Mouse (Mus musculus) large intestine, adult 2 months (tissue): ENCODE measurements around the gene Zdhhc22. TPM values are rescaled to one million over a fixed set of nuclear protein-coding genes. Genes with fewer than 3 reads are reported as not detected.

Experiments
- DNase-seq: peaks from one replicate; pipeline ENCODE4 v3.0.0-alpha.2; 2012; ENCODE audit warnings: low read depth, low spot score
- WGBS: fragments of 180-500 bp; shearing (Covaris S2); methylation state at CpG from one replicate; pipeline ENCODE4 v1.1.7; 2018; 5-methylcytosine and 5-hydroxymethylcytosine counted together
- polyA plus RNA-seq: library from polyadenylated mRNA; depleted of rRNA; stranded (reverse); fragments of >200 nt; gene quantifications from 2 replicates; pipeline ENCODE4 v1.2.3, GENCODE M21; 2012

Gene Zdhhc22
- polyA plus RNA-seq, 1 experiment: not detected

GRCm38 (mm10) chr12:86968468-86969219 is 21.6 kb downstream of the Zdhhc22 start:
- WGBS: 78% methylated on average over 13 of the region's 13 CpGs
- DNase-seq: no peak

GRCm38 (mm10) chr12:86965237-86965799 is 24.9 kb downstream of the Zdhhc22 start:
- 86% methylated on average over 4 of the region's 4 CpGs for WGBS
- DNase-seq: no peak

- WGBS: 78% methylated on average over 16 of the region's 16 CpGs
- DNase-seq: no peak
Measured at GRCm38 (mm10) chr12:86964278-86965057, 25.8 kb downstream of the Zdhhc22 start.

- no peak for DNase-seq
- WGBS: 78% methylated on average over 11 of the region's 11 CpGs
Measured at GRCm38 (mm10) chr12:86961589-86962344, 28.5 kb downstream of the Zdhhc22 start.

- 94% methylated on average over 3 of the region's 3 CpGs for WGBS
- no peak for DNase-seq
Measured at GRCm38 (mm10) chr12:86960791-86961335, 29.4 kb downstream of the Zdhhc22 start.

- no peak for DNase-seq
- 93% methylated on average over 15 of the region's 15 CpGs for WGBS
Measured at GRCm38 (mm10) chr12:86960138-86960537, 30.1 kb downstream of the Zdhhc22 start.

GRCm38 (mm10) chr12:86959661-86960060 is 30.6 kb downstream of the Zdhhc22 start:
- DNase-seq: no peak
- WGBS: 96% methylated on average over 5 of the region's 5 CpGs

GRCm38 (mm10) chr12:86958558-86958957 is 31.7 kb downstream of the Zdhhc22 start:
- DNase-seq: no peak
- 85% methylated on average over 5 of the region's 5 CpGs for WGBS

- WGBS: 32% methylated on average over 2 of the region's 2 CpGs
Measured at GRCm38 (mm10) chr12:86955894-86956293, 34.3 kb downstream of the Zdhhc22 start.

GRCm38 (mm10) chr12:86952331-86952850 is 37.8 kb downstream of the Zdhhc22 start:
- 56% methylated on average over 10 of the region's 10 CpGs for WGBS
- DNase-seq: no peak

More at GRCm38 (mm10) chr12:86955894-86956293, 34.3 kb downstream of the Zdhhc22 start:
- DNase-seq: no peak

- DNase-seq: no peak
- WGBS: 74% methylated on average over 3 of the region's 3 CpGs
Measured at GRCm38 (mm10) chr12:86950961-86951360, 39.3 kb downstream of the Zdhhc22 start.

GRCm38 (mm10) chr12:86950161-86950960 is 39.9 kb downstream of the Zdhhc22 start:
- no peak for DNase-seq
- 39% methylated on average over 16 of the region's 16 CpGs for WGBS

- 62% methylated on average over 9 of the region's 9 CpGs for WGBS
- no peak for DNase-seq
Measured at GRCm38 (mm10) chr12:86949501-86949900, 40.7 kb downstream of the Zdhhc22 start.

- peak; percentile 99 for DNase-seq
- 4% methylated on average over 6 of the region's 6 CpGs for WGBS
Measured at GRCm38 (mm10) chr12:86948627-86949026, 41.6 kb downstream of the Zdhhc22 start.

- DNase-seq: no peak
- WGBS: 4% methylated on average over 26 of the region's 26 CpGs
Measured at GRCm38 (mm10) chr12:86947681-86948401, 42.4 kb downstream of the Zdhhc22 start.

- WGBS: under 1% methylated on average over 64 of the region's 64 CpGs
- DNase-seq: peak; percentile 92
Measured at GRCm38 (mm10) chr12:86946862-86947574, 43.2 kb downstream of the Zdhhc22 start, which contains the start of gene Cipc. TSS of gene Cipc (plus strand) at chr12:86947043.

- no peak for DNase-seq
Measured at GRCm38 (mm10) chr12:86946301-86946781, 43.9 kb downstream of the Zdhhc22 start.

More at GRCm38 (mm10) chr12:86946301-86946781, 43.9 kb downstream of the Zdhhc22 start:
- under 1% methylated on average over 17 of the region's 17 CpGs for WGBS
